Mouse (Mus musculus) embryonic stem cell, embryonic (primary cell): ENCODE data around the gene Tas2r131.
"Not testable (repeated sequence)": the region's sequence is repeated elsewhere in the genome, so short reads cannot be mapped to it uniquely, and the experiment has no call there.

ENCODE experiments used
- CTCF ChIA-PET, 4 experiments: fragments of 300-600 bp in 2 of 4; fragments of 350-600 bp in 2 of 4; sonication (Branson Sonifier 250); formaldehyde crosslinking; loops; one replicate each; lab custom pipeline; 2022; ENCODE audit warnings: inconsistent platforms in 2 of 4; lab: Charles Lee
- POLR2A ChIA-PET, 4 experiments: fragments of 300-600 bp in 2 of 4; fragments of 350-600 bp in 2 of 4; sonication (Branson Sonifier 250); formaldehyde crosslinking; loops; one replicate each; lab custom pipeline; 2022; ENCODE audit warnings: antibody characterized with exemption in 4 of 4, inconsistent platforms in 1 of 4; lab: Charles Lee

The Tas2r131 gene

GRCm38 (mm10) chr6:132957819-132958218, at the start of gene Tas2r131:
Tas2r131 (minus strand) TSS chr6:132957919.
- POLR2A ChIA-PET: no interaction called here
- CTCF ChIA-PET: no interaction called here

GRCm38 (mm10) chr6:132980865-132981264, 23.1 kb upstream of the Tas2r131 start, which contains the start of gene Tas2r109:
Tas2r109 (minus strand) TSS chr6:132980965.
- ChIA-PET CTCF (no interaction called here), POLR2A (no interaction called here)

GRCm38 (mm10) chr6:132950802-132951201, 6.9 kb downstream of the Tas2r131 start, which contains the start of gene Tas2r129:
Tas2r129 (plus strand) TSS chr6:132951102.
- CTCF ChIA-PET: no interaction called here
- POLR2A ChIA-PET: no interaction called here

GRCm38 (mm10) chr6:132941376-132941775, 16.3 kb downstream of the Tas2r131 start:
- POLR2A ChIA-PET, CTCF ChIA-PET: not testable (repeated sequence)

GRCm38 (mm10) chr6:132909351-132909750, 48.4 kb downstream of the Tas2r131 start, which contains the start of gene Tas2r125:
Tas2r125 (plus strand) TSS chr6:132909651.
- POLR2A ChIA-PET: no interaction called here
- CTCF ChIA-PET: no interaction called here
